Mouse (Mus musculus) gastrocnemius, adult 18-20 months (tissue): ENCODE results near the gene Gm17521. TPM values are rescaled to one million over a fixed set of nuclear protein-coding genes. Genes with fewer than 3 reads are reported as not detected.
"Not testable (repeated sequence)": the region's sequence is repeated elsewhere in the genome, so short reads cannot be mapped to it uniquely, and the experiment has no call there.

Experiments
- DNase-seq: peaks from one replicate; pipeline ENCODE4 v3.0.0; 2021; ENCODE audit warnings: low spot score
- long read RNA-seq, 2 experiments: library from polyadenylated mRNA; stranded (forward); transcript quantifications; one replicate each; pipeline ENCODE4 v2.0.0; 2021
- total RNA-seq, 2 experiments: library from RNA; stranded (reverse); gene quantifications; 2 replicates each; pipeline ENCODE4 v1.2.3; 2021

The Gm17521 gene
- not detected for total RNA-seq
- long read RNA-seq, experiment 1 = 0 reads
- long read RNA-seq, experiment 2 = 0 reads

- DNase-seq = not testable (repeated sequence)
These were observed at the start of gene Gm17521 for GRCm38 (mm10) chrX:123029569-123029968. Gene Gm17521, minus strand, starts transcription at chrX:123029669.

GRCm38 (mm10) chrX:123043956-123044355 is 14.5 kb upstream of the Gm17521 start:
- no peak for DNase-seq

GRCm38 (mm10) chrX:123043516-123043915 is 14.0 kb upstream of the Gm17521 start:
- DNase-seq = no peak

Other genes starting within 250 kb of the Gm17521 start
- gene Cldn34c1, start 73.8 kb upstream of the Gm17521 start, total RNA-seq = under 1 TPM; 0.43 to 0.71 TPM
- not detected for gene Srsx, start 192.8 kb upstream of the Gm17521 start, total RNA-seq
- gene Gm17577, start 217.2 kb upstream of the Gm17521 start, total RNA-seq = not detected